Mouse (Mus musculus) bone marrow macrophage, adult 2 months (primary cell): ENCODE data around the gene Slc35f6.

Experiments used
- CTCF ChIP-seq: IDR thresholded peaks from 2 replicates; pipeline ENCODE4 v1.5.1; 2012; ENCODE audit warnings: low read depth, mild to moderate bottlenecking, low read length, moderate library complexity
- POLR2A ChIP-seq: IDR thresholded peaks from 2 replicates; pipeline ENCODE4 v1.6.1; 2012; ENCODE audit warnings: mild to moderate bottlenecking, low read depth, low read length, borderline replicate concordance

DNA sequence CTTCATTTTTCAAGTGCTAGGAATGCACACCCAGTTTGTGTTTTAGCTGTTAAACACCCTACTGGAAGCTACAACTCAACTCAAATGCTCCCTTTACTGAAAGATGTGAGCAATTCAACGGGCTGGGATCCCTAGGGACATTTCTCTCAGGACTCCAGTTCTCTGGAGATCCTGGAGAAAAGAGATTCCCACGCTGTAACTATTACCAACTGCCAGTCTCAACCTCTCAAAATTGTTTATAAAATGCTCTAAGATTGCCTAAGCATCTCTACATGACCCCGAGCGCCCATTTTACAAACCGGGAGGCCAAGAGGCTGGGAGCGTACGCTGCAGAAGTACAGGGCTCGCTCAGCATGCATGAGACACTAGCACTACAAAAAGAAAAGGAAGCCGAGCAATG, 337 bp upstream of the Slc35f6 start:
- TF ChIP-seq POLR2A (no peak), CTCF (no peak)
